Mouse (Mus musculus) forebrain, embryonic 12.5 days (tissue): ENCODE measurements around the gene Helb. TPM values are rescaled to one million over a fixed set of nuclear protein-coding genes. Genes with fewer than 3 reads are reported as not detected.

Experiments
- ATAC-seq: fragments of 200-750 bp; cut with Nextera tagmentation; 2 replicates; pipeline ENCODE4 v1.8.0; 2017; ENCODE audit warnings: moderate TSS enrichment; ENCODE audit not compliant: low FRiP score
- H3K27ac ChIP-seq: fragments of 300-500 bp; sonication (generic); 2 replicates; pipeline ENCODE4 v1.5.1; 2016; ENCODE audit warnings: mild to moderate bottlenecking
- H3K27me3 ChIP-seq: fragments of 300-500 bp; sonication (generic); 2 replicates; pipeline ENCODE4 v1.6.1; 2016; ENCODE audit warnings: mild to moderate bottlenecking
- H3K36me3 ChIP-seq: fragments of 300-500 bp; sonication (generic); replicated peaks from 2 replicates; pipeline ENCODE4 v1.6.1; 2016; ENCODE audit warnings: mild to moderate bottlenecking
- H3K4me1 ChIP-seq: fragments of 300-500 bp; sonication (generic); 2 replicates; pipeline ENCODE4 v1.6.1; 2016
- H3K4me2 ChIP-seq: fragments of 300-500 bp; sonication (generic); 2 replicates; pipeline ENCODE4 v1.6.1; 2016; ENCODE audit warnings: mild to moderate bottlenecking, moderate library complexity
- H3K4me3 ChIP-seq: fragments of 300-500 bp; sonication (generic); replicated peaks from 2 replicates; pipeline ENCODE4 v1.5.1; 2016; ENCODE audit warnings: mild to moderate bottlenecking
- H3K9ac ChIP-seq: fragments of 300-500 bp; sonication (generic); 2 replicates; pipeline ENCODE4 v1.6.1; 2016; ENCODE audit warnings: mild to moderate bottlenecking
- H3K9me3 ChIP-seq: fragments of 300-500 bp; sonication (generic); 2 replicates; pipeline ENCODE4 v1.6.1; 2016
- WGBS: fragments of 180-500 bp; shearing (Covaris S2); methylation state at CpG from one replicate; pipeline ENCODE4 v1.1.7; 2016; 5-methylcytosine and 5-hydroxymethylcytosine counted together
- polyA plus RNA-seq: library from polyadenylated mRNA; unstranded; fragments of >200 nt; fragmentation: Nextera tagmentation; extraction: Ambion mirVana; gene quantifications from 2 replicates; pipeline ENCODE4 v1.2.1, GENCODE M21; 2016

Gene Helb
- polyA plus RNA-seq = 5.2 and 6.0 TPM in 2 replicates

DNA sequence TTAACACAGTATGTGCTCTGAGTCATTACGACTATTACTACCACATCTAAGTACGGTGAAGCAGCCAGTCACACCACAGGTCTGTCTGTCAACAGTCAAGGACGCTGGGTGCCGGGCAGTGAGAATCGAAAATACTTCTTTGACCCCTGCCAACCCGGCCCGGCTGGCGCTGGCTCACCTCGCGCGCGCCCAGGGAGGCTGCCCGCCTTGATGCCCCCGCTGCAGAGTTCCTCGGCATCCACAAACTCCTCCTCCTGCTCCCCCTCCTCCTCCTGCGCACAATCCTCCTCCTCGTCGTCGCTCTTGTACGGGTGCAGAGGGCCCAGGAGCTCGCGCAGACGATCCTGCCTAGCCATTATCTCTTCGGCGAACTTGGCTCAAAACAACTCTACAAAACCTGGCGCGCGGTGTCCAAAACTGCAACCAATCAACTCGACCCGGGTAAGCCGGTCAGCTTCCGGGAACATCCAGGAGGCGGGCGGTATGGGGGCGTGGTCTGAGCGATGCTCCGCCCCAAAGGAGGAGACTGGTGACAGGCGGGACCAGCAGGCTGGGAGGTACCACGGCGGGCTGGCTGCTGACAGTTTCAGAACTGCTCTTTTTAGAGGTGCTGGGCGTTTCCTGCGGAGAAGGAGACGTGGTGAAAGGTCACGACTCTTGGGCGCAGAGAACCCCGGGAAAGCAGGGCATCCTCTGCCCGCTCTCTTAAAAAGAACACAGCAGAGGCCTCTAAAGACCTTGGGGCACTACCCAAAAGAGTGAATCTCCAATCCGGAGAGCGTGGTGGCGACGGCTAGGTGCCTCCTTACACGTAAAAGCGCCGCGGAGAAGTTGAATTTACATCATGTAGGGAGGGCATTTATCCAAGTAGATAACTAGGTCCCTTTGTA lies at the start of gene Helb:
Gene Helb, minus strand, starts transcription at position 481 of the 890 bp plus-strand sequence.
- Histone ChIP-seq H3K36me3 (no peaks in the 10 kb centered on the region), H3K27me3 (peaks cover 5% of the 10 kb centered on the region; the same call in 1 of the 2 replicates), H3K4me2 (peak within 1 kb of the TSS; percentile 75), H3K9ac (peak within 1 kb of the TSS; percentile 64), H3K9me3 (no peaks in the 10 kb centered on the region), H3K27ac (peak within 1 kb of the TSS; percentile 70), H3K4me1 (peaks cover 5% of the 10 kb centered on the region; the same call in 1 of the 2 replicates), H3K4me3 (peak within 1 kb of the TSS; percentile 61)
- WGBS = 2% methylated on average over 55 of the region's 55 CpGs
- ATAC-seq = peak; percentile 99

DNA sequence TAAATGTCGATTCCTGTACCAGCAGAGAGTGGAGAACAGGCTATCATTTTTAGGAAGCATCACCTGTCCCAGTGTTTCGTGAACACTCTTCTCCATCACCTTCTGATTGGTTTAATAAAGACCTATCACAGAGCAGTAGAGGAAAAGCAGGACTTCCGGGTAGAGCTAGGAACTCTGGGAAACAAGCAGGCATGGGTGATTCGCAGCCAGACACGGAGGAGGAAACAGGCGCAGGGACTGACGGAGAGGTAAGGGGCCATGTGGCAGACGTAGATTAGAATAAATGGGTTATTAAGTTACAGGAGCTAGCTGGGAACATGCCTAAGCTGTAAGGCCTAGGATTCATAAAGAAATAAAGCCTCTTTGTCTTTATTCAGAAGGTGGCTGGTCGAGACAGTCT lies 47.7 kb upstream of the Helb start:
- H3K36me3 ChIP-seq = no peaks in the 10 kb centered on the region
- no peak overlapping the region for H3K4me3 ChIP-seq
- 83% methylated on average over 9 of the region's 9 CpGs for WGBS
- H3K27me3 ChIP-seq = no peaks in the 10 kb centered on the region
- no peak for ATAC-seq
- H3K4me2 ChIP-seq = no peak overlapping the region
- no peaks in the 10 kb centered on the region for H3K9me3 ChIP-seq
- no peak overlapping the region for H3K9ac ChIP-seq
- no peak overlapping the region for H3K27ac ChIP-seq
- H3K4me1 ChIP-seq = peaks cover 7% of the 10 kb centered on the region; the same call in 1 of the 2 replicates

- Histone ChIP-seq H3K4me1 (no peaks in the 10 kb centered on the region), H3K27ac (no peak overlapping the region), H3K4me3 (no peak overlapping the region), H3K9me3 (no peaks in the 10 kb centered on the region), H3K36me3 (no peaks in the 10 kb centered on the region), H3K27me3 (no peaks in the 10 kb centered on the region), H3K4me2 (no peak overlapping the region), H3K9ac (no peak overlapping the region)
- no peak for ATAC-seq
- 85% methylated on average over 2 of the region's 2 CpGs for WGBS
Measured at GRCm38 (mm10) chr10:120153911-120154310, 41.1 kb upstream of the Helb start.

DNA sequence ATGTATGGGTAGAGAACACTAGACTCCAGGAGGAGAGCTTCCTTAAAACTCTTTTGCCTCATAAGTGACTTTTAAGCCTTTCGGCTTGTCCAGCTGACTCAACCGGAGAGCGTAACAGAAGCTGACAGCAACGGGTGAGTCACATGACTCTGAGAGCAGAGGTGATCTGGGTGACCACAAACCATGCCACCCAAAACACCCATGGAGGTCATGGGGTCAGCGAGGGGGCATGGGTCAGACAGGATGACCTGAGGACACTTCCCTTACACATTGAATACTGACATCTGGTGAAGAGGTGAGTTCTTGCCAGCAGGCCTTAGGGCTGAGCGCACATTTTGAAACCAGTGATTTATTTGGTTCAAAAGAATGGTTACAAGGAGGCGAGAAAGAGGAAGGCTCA lies 38.9 kb upstream of the Helb start:
- Histone ChIP-seq H3K36me3 (no peaks in the 10 kb centered on the region), H3K9me3 (no peaks in the 10 kb centered on the region), H3K4me3 (no peak overlapping the region), H3K4me1 (no peaks in the 10 kb centered on the region), H3K27ac (no peak overlapping the region), H3K27me3 (no peaks in the 10 kb centered on the region), H3K9ac (no peak overlapping the region), H3K4me2 (no peak overlapping the region)
- no peak for ATAC-seq
- WGBS = 95% methylated on average over 7 of the region's 7 CpGs

- Histone ChIP-seq H3K4me2 (no peak overlapping the region), H3K9ac (no peak overlapping the region), H3K4me1 (no peaks in the 10 kb centered on the region), H3K27me3 (no peaks in the 10 kb centered on the region), H3K36me3 (no peaks in the 10 kb centered on the region; the same call in 1 of the 2 replicates), H3K27ac (no peak overlapping the region), H3K4me3 (no peak overlapping the region), H3K9me3 (peaks cover 16% of the 10 kb centered on the region)
- no peak for ATAC-seq
- WGBS = 68% methylated on average over 10 of the region's 10 CpGs
Measured at GRCm38 (mm10) chr10:120140916-120141516, 28.2 kb upstream of the Helb start.

GRCm38 (mm10) chr10:120140193-120140592 lies 27.4 kb upstream of the Helb start:
- Histone ChIP-seq H3K9ac (no peak overlapping the region), H3K27me3 (no peaks in the 10 kb centered on the region), H3K4me2 (no peak overlapping the region), H3K9me3 (peaks cover 16% of the 10 kb centered on the region), H3K27ac (no peak overlapping the region), H3K4me3 (no peak overlapping the region), H3K4me1 (no peaks in the 10 kb centered on the region), H3K36me3 (no peaks in the 10 kb centered on the region; the same call in 1 of the 2 replicates)
- no peak for ATAC-seq
- WGBS = 56% methylated on average over 4 of the region's 4 CpGs

DNA sequence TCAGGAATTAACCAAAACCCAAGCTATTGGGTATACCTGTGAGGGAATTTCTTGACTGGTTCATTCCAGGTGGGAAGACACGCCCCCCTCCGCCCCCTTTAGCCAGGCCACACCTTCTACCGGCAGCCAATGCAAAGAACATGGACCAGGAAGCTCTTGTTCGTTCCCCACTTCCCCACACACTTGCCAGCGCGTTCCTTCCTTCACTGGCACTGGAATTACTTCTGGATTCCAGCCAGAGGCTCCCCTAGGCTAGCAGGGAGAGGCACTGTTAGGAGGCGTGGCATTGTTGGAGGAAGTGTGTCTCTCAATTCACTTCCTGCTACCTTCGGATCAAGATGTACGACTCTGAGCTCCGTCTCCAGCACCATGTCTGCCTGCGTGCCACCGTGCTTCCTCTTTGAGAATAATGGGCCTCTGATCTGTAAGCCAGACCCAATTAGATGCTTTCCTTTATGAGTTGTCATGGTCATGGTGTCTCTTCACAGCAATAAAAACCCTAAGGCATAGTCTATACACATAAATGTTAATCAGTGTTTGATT lies 23.3 kb upstream of the Helb start:
- H3K9ac ChIP-seq = no peak overlapping the region
- no peak overlapping the region for H3K27ac ChIP-seq
- no peak overlapping the region for H3K4me2 ChIP-seq
- 89% methylated on average over 12 of the region's 12 CpGs for WGBS
- no peak overlapping the region for H3K4me3 ChIP-seq
- ATAC-seq = no peak
- H3K4me1 ChIP-seq = no peaks in the 10 kb centered on the region; the same call in 1 of the 2 replicates
- H3K9me3 ChIP-seq = no peaks in the 10 kb centered on the region
- H3K27me3 ChIP-seq = no peaks in the 10 kb centered on the region
- no peaks in the 10 kb centered on the region for H3K36me3 ChIP-seq

DNA sequence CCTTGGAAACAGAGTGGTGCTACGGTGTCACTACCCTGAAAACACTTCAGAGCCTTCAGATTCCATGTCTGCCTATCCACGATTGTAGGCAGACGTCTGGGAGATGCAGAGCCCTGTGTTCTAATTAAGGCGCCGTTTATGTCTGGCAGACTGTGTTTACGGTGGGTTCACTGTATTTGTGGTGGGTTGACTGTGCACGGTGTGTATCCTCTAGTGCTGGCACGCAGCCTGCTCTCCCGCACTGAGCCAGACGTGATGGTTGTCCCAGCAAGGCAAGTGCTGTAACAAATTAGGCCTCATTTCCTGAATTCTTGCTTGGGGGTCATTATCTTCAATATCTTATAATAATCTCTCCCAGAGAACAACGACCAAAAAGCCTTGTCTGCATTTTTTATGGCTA lies 20.9 kb upstream of the Helb start:
- no peaks in the 10 kb centered on the region; the same call in 1 of the 2 replicates for H3K4me1 ChIP-seq
- ATAC-seq = no peak
- 0 out of 2 replicates have a peak, but pooled peaks cover 3% of the 10 kb centered on the region for H3K27me3 ChIP-seq
- H3K9ac ChIP-seq = no peak overlapping the region
- no peak overlapping the region for H3K4me3 ChIP-seq
- no peaks in the 10 kb centered on the region for H3K36me3 ChIP-seq
- no peak overlapping the region for H3K4me2 ChIP-seq
- H3K27ac ChIP-seq = no peak overlapping the region
- H3K9me3 ChIP-seq = no peaks in the 10 kb centered on the region
- WGBS = 68% methylated on average over 11 of the region's 11 CpGs

- 67% methylated on average over 16 of the region's 16 CpGs for WGBS
- Histone ChIP-seq H3K4me1 (no peaks in the 10 kb centered on the region; the same call in 1 of the 2 replicates), H3K36me3 (no peaks in the 10 kb centered on the region), H3K4me3 (no peak overlapping the region), H3K27me3 (0 out of 2 replicates have a peak, but pooled peaks cover 4% of the 10 kb centered on the region), H3K27ac (no peak overlapping the region), H3K4me2 (no peak overlapping the region), H3K9me3 (no peaks in the 10 kb centered on the region), H3K9ac (no peak overlapping the region)
- ATAC-seq = no peak
Measured at GRCm38 (mm10) chr10:120130621-120131020, 17.8 kb upstream of the Helb start.

DNA sequence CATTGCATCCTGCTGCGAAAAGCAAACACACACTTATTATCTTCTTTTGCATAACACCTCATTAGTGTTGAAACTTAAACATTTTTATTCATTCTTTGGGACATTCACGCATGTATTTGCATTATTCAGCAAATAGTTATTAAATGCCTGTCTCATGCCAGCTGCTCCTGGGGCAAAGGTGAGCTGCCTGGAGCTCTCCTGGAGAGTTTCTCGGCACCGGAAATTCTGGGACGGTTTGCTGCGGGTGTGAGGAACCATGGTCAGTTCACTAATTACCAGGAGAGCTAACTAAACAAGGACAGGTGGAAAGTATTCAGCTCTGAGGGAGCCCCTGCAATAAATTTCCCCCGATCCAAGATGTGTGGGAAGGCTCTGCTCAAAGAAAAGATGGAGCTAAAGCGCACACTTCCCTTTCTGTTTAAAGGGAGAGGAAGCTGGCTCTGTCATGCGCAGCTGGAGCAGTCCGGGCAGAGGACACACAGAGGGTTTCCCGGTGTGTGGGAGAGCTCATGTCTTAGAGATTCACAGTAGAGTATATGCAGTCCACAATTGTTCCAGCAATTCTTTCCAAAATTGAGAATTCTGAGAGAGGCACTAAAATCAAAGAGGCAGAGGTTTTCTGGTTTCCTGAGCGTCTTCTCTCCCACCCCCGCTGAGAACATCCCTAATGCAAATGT lies 16.0 kb upstream of the Helb start:
- Histone ChIP-seq H3K4me2 (no peak overlapping the region), H3K9me3 (no peaks in the 10 kb centered on the region), H3K4me1 (no peaks in the 10 kb centered on the region; the same call in 1 of the 2 replicates), H3K36me3 (no peaks in the 10 kb centered on the region), H3K27ac (no peak overlapping the region), H3K27me3 (0 out of 2 replicates have a peak, but pooled peaks cover 4% of the 10 kb centered on the region), H3K4me3 (no peak overlapping the region), H3K9ac (no peak overlapping the region)
- 54% methylated on average over 13 of the region's 13 CpGs for WGBS
- no peak for ATAC-seq

DNA sequence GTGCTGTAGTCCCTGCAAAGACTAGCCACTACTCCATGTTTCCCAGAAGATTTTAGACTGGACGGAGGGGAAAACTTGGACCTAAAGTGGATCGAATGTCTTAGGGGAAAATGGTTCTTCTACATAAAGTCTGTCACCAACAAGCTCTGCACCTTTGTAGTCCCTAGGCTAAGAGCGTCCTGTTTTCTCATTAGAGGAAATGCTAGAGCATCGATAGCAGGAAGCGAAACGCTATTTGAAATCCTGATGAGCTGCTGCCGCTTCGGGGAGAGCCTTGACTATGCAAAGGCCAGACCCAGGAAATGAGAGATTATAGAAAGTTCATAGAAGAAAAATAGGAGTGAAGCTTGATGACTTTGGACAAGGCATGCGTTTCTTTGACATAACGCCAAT lies 12.7 kb upstream of the Helb start:
- no peaks in the 10 kb centered on the region for H3K36me3 ChIP-seq
- WGBS = 80% methylated on average over 10 of the region's 10 CpGs

More for the DNA sequence above, 12.7 kb upstream of the Helb start:
- no peak overlapping the region for H3K4me3 ChIP-seq
- H3K27ac ChIP-seq = no peak overlapping the region
- ATAC-seq = no peak
- H3K9me3 ChIP-seq = no peaks in the 10 kb centered on the region
- 0 out of 2 replicates have a peak, but pooled peaks cover 4% of the 10 kb centered on the region for H3K27me3 ChIP-seq
- no peak overlapping the region for H3K9ac ChIP-seq
- no peak overlapping the region for H3K4me2 ChIP-seq
- no peaks in the 10 kb centered on the region for H3K4me1 ChIP-seq
